Mouse (Mus musculus): ENCODE measurements around the gene Qpct. TPM values are rescaled to one million over a fixed set of nuclear protein-coding genes. Genes with fewer than 3 reads are reported as not detected.

Gene Qpct
- total RNA-seq (2014; fragmentation: Nextera tagmentation) (not detected in 2 replicates), total RNA-seq (2017) (0.88 TPM in 1 of 2 replicates, not detected in the other)

DNA sequence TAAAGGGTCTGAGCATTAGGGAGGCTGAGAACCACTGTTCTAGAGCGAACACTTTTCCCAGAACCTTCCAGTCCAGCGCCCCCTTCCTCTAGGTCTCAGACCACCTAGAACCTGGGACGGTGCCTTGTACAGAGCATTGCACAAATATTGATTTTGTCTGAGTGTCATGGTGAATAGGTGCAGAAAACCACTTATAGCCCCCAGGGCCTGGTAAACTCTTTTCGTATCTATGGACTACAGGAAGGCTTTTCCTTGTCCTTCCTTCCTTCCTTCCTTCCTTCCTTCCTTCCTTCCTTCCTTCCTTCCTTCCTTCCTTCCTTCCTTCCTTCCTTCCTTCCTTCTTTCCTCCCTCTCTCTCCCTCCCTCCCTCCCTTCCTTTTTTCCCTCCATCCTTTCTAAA lies at the start of gene Qpct:
Gene Qpct (plus strand): TSS at position 301 of the 400 bp plus-strand sequence.
- no peak for ATAC-seq (replicated peaks; ENCODE audit: low FRiP score, low TSS enrichment, poor library complexity, severe bottlenecking)

DNA sequence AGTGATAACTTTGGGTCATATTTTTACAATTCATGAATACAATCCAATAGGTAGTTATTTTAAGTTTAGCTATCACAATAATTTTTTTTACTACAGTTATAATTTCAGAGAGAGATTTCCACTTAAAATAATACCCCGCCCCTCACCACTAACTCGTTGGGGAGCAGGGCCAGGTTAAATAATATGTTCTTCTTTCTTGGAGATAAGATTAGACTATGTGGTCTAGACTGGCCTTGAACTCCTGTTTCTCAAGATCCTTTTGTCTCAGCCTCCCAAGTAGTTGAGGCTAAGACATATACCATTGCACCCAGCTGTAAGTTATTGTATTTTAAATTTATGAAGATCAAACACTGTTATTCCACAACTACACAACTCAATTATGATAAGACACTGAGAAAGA lies 38.1 kb upstream of the Qpct start:
- no peak for ATAC-seq (replicated peaks; ENCODE audit: low FRiP score, low TSS enrichment, poor library complexity, severe bottlenecking)

DNA sequence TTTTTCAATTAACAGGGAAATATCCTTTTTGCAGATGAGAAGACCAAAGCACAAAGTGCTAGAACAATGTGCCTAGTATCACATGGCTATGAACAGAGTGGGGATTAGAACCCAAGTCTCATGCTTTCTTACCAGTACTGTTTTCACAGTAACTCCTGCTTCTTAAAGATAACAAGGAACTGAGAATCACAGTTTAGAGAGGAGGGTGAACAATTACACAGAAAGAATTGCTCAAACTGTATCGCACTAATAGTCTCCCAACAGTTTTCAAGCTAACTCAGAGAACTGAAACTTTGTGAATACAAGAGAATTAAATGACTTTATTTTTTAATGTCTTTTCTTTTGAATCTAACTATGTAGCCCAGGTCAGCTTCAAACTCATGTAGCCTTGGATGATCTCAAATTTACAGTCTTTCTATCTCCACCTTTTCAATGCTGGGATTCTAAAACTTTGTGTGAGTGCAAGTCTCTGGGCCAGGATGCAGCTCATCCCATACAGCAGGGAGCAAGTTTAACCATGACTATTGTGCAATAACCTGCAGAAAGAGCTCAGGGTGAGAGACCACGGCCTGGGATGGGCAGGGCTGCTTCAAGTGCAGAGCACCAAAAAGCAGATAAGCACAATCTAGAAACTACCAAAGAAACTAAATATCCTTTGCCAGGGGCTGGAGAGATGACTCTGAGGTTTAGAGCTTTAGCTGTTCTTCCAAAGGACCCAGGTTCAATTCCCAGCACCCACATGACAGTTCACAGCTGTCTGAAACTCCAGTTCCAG lies 36.6 kb upstream of the Qpct start:
- peak; percentile 84 for ATAC-seq (replicated peaks; ENCODE audit: low FRiP score, low TSS enrichment, poor library complexity, severe bottlenecking)

DNA sequence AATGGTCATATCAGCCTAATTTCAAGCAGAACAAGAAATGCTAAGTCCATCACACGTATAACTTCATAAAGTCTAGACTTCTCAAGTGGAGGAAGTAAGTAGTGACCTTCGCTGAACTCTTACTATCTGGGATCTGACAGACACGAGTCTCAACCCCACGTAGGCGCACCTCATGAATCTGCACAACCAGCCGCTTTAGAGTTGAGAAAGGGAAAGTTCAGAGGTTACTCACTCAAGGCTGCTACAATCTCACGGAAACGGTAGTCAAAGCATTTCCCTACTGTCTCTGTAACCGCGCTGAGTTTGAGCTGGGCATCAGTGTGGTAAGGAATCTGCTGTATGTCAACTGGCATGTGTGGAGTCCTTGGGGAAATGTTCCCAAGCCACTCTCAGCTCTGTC lies 35.9 kb upstream of the Qpct start:
- peak; percentile 36 for ATAC-seq (replicated peaks; ENCODE audit: low FRiP score, low TSS enrichment, poor library complexity, severe bottlenecking)

DNA sequence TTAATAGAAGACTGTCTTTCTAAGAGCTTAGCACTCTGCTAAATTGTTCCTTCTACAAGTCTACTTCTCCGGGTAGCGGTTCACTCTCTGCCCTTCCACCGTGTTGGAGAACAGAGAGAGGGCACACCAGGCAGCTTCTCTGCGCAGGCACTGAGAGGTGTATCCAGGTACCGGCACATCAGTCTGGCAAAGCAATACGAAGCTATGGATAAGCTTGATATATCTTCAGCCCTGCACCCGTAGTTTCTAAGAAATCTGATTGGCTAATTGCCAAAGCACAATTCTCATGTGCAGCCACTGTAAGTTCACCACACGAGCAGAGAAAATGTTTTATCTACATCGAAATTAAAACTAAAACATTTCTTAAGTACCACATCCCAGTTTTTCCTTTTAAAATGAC lies 33.3 kb upstream of the Qpct start:
- peak; percentile 64 for ATAC-seq (replicated peaks; ENCODE audit: low FRiP score, low TSS enrichment, poor library complexity, severe bottlenecking)

DNA sequence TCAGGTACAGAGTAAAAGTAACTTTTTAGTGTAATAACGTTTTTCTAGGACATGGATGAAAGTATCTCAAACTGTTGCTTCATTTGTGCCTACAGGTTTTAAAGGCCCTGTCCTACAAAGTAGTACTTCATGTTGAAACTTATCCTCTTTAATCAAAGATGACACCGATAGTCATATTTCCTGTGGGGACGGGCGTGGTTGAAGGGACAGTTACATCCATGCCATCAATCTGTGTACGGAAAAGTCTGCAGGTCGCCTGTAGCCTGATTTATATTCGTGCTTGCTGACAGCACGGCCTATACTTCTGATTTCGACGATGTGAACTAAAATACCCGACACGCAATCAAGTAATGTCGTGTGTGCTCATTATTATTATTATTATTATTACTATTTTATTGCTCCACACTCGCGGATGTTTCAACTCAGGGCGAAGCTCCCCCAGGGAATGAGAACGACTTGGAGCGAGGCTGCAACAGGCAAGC lies 31.9 kb upstream of the Qpct start:
- ATAC-seq (replicated peaks; ENCODE audit: low FRiP score, low TSS enrichment, poor library complexity, severe bottlenecking) = no peak

DNA sequence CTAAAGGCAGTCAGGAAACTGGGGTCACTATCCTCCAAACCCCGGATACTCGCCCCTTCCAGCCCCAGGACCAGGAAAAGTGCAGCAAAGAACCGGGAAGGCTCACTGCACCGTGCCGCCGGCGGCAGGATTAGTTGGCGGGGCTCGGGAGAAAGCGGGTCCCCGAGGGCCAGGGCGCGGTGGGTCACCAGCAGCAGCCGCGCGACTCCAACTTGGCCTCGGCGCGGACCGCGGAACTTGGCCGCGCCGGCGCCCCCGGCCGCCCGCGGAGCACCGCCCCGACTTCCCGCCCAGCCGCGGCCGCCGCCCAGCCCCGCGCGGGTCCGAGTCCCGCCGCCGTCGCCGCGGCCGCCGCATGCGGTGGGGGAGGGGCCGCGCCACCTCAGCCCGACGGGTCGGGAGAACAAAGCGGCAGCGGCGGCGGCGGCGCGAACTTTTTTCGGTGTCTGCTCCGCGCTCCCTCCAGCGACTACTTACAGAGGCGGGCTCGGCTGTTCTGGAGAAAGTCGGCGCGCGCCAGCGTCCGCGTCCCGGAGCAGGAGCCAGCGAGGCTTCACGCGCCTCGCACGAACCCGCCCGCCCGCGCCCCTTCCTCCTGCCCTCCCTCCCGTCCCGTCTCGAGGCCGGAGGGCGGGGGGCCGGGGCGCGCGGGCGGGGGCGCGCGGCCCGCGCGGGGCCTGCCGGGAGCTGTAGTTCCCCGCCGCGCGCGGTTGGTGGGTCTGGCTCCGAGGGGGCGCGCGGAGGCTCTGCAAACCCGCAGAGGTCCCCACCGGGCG lies 31.3 kb upstream of the Qpct start, which contains the start of gene Prkd3:
Gene Prkd3 (minus strand): TSS at position 609 of the 776 bp plus-strand sequence.
- peak; percentile 38; the same call in 1 of the 2 replicates for ATAC-seq (replicated peaks; ENCODE audit: low FRiP score, low TSS enrichment, poor library complexity, severe bottlenecking)

DNA sequence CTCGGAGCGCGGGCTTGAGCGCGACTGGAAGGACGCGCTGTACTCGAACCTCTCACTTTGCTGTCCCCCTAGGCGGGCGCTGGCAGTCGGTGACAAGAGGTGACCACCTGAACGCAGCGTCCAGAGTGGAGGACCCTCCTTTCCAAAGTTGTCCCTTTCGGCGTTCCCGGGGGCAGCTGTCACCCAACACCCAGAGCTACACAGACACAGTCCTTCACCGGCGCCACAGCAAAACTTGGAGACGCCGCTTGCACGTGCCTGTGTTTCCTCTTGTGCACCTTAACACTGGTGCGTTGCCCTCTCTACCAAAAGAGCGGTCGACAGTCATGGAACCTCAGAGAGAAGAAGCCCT lies 30.7 kb upstream of the Qpct start:
- ATAC-seq (replicated peaks; ENCODE audit: low FRiP score, low TSS enrichment, poor library complexity, severe bottlenecking) = 0 out of 2 replicates have a peak, but pooled peaks have one; percentile 39

DNA sequence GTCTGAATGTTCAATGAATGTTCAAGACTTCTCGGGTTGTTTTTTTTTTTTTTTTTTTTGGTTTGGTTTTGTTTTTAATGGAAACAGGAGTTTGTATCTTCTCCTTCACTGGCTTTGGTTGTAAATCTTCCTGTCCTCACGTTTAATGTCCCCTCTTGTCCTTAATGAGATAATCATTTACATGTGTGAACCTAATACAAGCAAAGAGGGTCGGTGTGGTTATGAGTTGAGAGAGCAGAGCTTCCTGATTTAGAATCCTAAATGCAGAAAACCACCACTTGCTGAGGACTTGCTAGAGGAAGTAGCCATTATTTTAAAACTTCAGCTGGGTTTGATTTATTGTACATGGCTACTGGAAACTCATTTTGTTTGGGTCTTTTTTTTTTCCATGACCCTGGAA lies 29.0 kb upstream of the Qpct start:
- no peak for ATAC-seq (replicated peaks; ENCODE audit: low FRiP score, low TSS enrichment, poor library complexity, severe bottlenecking)

DNA sequence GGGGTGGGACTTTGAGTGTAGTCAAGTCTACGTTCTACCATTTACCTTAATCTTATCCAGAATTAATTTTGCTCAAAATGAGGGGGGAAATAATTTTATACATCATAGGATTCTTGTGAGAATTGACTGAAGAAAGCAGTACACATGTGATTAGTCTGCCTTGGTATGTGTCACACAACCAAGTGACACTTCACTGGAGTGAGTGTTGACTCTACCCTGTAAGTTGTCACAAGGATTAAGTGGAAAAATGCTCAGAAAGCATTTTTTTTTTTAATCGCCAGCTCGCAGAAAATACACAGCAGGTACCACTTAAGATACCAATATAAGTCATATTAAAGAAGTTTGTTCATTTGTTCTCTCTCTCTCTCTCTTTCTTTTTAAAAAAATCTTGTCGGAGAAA lies 27.2 kb upstream of the Qpct start:
- ATAC-seq (replicated peaks; ENCODE audit: low FRiP score, low TSS enrichment, poor library complexity, severe bottlenecking) = no peak

DNA sequence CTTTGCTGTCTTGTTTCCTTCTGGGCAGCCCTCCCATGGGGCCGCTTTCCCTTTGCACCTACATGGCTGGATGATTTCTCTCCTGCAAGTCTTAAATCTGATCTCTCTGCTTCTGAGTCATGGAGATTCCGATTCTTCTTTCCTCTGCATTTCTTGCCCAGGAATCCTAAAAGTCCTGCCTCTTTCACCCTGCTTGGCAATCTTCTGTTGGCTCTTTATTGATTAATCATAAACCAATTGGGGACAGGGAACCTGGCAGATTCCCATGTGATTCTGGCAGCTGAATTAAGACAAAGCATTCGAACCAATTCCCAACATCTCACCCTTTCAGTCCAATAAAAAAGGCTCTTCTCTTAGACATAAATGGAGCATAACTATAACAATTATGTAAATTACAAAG lies 22.5 kb upstream of the Qpct start:
- ATAC-seq (replicated peaks; ENCODE audit: low FRiP score, low TSS enrichment, poor library complexity, severe bottlenecking) = no peak

DNA sequence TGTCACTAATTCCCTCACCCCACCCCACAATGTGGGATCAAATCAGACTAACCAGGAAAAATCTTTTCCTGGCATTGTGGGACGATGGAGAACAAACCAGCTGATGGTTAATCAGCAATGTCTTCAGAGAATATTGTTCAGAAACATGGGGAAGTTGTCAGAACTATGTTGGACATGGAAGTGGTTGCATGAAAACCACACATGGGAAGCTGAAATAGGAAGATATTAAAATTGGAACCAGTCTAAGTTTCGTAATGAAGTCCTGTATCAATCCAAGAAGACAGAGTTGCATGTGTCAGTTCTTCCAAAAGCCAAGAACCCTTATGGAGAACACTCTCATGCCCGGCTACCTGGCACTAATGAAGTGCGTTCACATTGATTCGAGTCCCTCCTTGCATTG lies 20.1 kb upstream of the Qpct start:
- ATAC-seq (replicated peaks; ENCODE audit: low FRiP score, low TSS enrichment, poor library complexity, severe bottlenecking) = no peak

DNA sequence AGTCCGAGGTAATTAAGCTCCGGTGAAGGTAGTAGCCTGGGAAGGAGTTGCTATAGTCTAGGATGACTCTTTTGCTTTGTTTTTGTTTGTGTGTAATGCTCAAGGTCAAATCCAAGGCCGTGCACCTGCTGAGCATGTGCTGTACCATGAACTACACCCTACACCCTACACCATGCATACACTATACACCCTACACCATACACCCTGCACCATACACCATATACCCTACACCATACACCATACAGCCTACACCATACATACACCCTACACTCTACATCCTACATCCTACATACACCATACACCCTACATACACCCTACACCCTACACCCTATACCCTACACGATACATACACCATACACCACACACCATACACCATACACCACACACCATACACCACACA lies 18.9 kb upstream of the Qpct start:
- ATAC-seq (replicated peaks; ENCODE audit: low FRiP score, low TSS enrichment, poor library complexity, severe bottlenecking) = no peak

DNA sequence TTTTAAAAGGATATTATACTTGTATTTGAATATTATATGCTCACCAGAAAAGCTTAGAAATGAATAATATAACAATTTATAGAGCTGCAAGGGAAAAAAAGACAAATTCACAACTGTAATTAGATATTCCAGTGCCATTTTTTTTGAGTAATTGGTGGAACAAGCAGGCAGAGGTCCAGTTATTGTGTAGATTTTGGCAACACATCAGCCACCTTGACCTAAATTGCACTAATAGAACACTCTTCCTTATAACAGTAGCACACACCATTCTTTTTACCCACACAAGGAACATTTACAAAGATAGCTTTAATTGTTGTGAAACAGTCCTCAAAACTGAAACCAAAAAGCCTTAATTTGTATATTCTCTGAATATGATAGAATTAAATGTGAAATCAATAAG lies 12.0 kb upstream of the Qpct start:
- ATAC-seq (replicated peaks; ENCODE audit: low FRiP score, low TSS enrichment, poor library complexity, severe bottlenecking) = no peak

DNA sequence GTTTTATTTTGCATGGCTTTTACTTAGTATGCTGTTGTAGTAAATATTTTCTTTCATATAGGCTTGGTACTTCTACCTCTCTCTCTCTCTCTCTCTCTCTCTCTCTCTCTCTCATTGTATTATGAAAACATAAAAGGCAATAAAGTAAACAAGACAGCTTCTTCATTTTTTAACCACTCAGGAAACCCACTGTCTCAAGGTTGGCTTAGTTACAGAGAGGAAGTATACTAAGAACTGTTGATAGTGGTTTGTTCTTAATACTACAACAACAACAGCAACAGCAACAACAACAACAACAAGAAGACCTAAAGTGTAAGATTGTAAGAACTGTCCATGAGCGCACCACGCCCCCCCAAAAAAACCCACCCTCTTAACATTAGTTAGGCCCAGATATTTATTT lies 8.0 kb upstream of the Qpct start:
- ATAC-seq (replicated peaks; ENCODE audit: low FRiP score, low TSS enrichment, poor library complexity, severe bottlenecking) = no peak

DNA sequence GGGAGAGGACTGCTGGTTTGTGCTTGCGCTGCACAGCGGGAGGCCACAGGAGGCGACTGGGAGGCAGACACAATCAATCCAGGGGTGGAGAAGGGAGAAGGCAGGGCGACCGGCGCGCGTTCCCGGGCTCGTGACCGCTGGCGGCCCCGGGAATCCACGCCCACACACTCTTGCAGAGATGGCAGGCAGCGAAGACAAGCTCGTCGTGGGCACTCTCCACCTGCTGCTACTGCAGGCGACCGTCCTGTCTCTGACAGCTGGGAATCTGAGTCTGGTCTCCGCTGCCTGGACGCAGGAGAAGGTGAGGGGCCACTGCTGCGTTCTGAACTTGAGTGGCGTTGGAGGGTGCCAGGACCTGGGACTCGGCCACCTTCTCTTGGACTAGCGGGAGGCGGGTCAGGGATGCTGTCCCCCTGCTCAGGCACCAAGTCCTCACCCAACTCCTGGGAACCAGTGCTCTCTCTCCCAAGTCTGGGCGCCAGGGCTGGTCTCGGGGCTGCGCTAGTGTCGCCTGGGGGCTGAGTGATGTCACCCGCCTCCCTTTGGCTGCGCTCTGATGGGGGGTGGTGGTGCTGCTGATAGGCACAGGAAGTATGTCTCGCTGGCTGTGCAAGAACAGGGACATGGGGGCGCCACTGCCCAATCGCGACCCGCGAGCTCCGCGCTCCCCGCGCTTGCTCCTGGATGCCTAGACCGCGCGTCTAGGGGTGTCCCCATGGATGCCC lies 544 bp downstream of the Qpct start:
- peak; percentile 95 for ATAC-seq (replicated peaks; ENCODE audit: low FRiP score, low TSS enrichment, poor library complexity, severe bottlenecking)

DNA sequence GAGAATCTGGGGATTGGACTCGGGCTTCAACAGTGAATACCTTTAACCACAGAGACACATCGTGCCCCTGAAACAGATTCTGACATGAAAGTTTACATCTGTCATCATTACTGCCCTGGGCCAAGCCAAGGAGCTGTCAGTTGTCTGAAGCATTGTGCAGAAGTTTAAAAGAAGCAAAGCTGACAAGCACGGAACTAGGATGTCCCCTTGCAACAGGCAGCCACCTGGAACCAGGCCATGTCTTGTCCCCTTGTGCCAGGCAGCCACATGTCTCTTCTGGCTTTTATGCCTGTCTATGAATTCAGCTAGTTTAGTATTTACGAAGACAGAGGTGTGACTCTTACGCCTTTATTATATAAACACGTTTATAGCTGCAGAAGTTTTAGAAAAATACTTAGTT lies 6.6 kb downstream of the Qpct start:
- ATAC-seq (replicated peaks; ENCODE audit: low FRiP score, low TSS enrichment, poor library complexity, severe bottlenecking) = no peak

DNA sequence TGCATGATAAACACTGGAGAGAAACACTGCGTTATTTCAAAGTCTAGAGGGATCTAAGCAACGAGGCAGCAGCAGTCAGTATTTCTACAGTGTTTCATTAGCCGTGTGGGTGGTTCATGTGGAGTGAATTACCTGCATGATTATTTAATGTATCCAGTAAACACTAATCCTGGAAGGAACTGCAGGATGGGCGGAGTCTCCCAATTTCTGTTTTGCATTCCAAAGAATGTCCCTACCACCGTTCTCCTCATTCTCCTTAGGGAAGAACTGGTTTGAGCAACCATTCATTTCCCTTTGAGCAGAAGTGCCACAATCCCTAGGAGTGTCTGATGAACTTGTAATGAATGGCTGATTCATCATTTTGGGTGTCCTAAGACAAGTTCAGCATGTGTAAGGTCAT lies 8.5 kb downstream of the Qpct start:
- no peak for ATAC-seq (replicated peaks; ENCODE audit: low FRiP score, low TSS enrichment, poor library complexity, severe bottlenecking)

DNA sequence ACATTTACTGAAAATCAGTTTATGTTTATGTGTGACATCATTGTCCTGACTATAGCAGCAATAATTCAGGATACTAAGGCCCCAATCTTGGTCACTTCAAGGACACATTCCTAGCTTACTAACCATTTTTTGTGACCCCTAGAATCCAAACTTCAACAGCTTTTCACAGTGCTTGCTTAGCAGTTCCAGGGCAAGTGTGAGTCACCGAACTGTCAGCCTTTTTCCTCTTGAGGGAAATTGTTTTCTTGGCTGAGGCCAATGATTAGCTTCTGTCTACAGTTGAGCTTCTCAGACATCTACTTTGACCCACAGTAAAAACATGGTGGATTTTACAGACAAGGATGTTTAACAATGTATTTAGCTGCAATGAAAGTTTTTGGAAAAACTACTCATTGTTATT lies 12.5 kb downstream of the Qpct start:
- no peak for ATAC-seq (replicated peaks; ENCODE audit: low FRiP score, low TSS enrichment, poor library complexity, severe bottlenecking)

DNA sequence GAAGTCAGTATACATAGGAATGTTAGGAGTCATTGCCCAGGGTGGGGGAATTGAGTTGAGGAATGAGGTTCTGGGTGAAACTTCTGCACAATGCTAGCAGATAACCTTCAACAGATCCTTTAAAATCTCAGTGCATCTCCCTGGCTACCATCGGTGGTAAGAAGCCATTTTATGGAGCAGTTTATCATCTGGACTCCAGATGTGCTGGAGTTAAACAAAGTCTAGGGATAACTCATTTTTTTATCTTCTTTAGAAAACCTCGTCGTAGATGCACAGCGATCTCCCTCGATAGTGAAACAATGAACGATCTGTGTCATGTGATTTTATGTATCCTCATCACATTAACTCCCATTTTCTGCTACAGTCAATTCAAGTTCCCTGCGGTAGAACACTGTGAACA lies 16.9 kb downstream of the Qpct start:
- ATAC-seq (replicated peaks; ENCODE audit: low FRiP score, low TSS enrichment, poor library complexity, severe bottlenecking) = no peak

Data from megakaryocyte-erythroid progenitor cell, adult 5-6 weeks (primary cell).